Mouse (Mus musculus): ENCODE results near the gene Babam2.
"Not testable (repeated sequence)": the region's sequence is repeated elsewhere in the genome, so short reads cannot be mapped to it uniquely, and the experiment has no call there.

Gene Babam2

DNA sequence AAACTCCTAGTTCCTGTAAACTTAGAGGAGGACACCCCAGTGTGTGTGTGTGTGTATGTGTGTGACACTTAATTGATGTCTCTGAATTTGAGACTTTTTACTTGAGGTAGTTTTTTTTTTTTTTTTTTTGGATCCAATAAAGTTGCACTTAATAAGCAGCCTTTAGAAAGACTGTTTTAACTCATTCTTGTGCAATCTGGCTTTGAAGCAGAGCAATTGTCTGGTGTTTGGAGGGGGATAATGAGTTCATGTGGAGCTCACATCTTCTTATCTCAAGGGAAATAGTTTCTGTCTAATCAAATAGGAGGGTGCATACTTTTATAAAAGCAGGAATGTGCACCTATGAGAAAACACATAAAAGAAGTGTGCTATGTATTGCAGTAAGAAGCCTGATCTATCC is 142.5 kb downstream of the Babam2 start:
- DNase-seq = no peak

DNA sequence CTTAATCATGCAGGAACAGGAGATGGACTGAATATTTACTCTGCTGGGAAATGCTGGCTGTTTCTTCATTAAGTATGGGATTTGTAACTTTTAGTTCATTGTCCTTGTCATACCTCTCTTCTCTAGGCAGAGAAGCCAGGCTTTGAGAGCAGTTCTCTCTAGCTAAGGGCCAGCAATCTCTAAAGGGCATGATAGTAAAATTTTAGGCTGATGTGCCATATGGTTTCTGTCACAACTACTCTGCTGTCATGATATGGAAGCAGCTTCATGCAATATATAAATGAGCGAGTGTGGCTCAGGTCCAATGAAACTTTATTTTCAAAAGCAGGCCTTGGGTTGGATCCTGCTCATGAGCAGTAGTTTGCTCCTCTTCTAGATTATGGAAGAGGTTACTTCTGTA is 142.9 kb downstream of the Babam2 start:
- no peak for DNase-seq

DNA sequence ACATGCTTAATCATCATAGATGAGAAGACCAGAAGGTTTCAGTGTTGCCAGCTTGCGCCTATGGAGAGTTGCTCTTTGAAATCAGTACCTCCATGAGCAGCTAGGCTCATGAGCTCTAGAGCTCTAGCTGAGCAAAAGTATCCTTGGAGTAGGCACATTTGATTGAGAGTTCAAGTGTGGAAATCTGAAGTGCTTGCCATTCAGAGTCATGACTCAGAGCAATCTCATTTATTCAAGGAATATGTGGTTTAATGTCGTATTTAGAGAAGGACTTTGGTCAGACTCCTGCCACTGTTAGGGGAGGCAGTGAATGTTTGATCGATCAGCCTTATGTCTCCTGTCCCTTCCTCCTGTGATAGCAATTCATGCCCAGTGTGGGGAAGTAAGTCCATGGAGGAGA is 147.4 kb downstream of the Babam2 start:
- DNase-seq = no peak

DNA sequence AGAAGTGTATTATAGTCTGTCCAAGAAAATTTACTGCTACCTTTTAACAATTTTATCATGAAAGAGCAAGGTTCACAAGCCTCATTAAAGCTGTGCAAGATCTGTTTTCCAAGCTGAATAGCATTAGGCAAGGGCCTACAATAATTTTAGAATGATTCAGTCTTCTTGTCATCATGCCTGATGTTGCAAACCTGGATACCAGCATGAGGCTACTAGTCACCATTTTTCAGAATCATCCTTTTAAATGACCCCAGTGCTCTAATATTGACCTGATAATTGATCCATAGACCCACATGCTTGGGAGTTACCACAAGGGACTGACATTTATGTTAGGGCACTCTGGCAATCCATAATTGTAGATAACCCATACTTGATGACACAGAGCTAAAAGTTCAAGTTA is 149.5 kb downstream of the Babam2 start:
- no peak for DNase-seq

DNA sequence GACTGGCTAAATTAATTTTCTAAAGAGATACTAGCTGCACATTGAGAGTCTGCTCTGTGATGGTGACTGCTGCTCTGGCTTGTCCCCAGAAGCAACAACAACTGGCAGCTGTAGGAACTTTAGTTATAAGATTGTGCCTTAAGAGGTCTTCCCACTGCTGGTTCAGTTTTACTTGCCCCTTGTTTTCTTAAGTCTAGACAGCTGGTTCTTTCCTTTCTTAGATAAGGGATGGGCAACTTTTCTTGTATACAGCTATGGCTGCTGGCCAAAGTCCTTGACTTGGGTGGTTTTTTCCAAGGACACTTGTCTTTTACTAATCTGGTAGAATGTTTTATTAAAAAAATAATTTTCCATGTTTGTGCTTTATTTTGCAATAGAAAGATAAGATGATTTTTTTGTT is 151.5 kb downstream of the Babam2 start:
- no peak for DNase-seq

DNA sequence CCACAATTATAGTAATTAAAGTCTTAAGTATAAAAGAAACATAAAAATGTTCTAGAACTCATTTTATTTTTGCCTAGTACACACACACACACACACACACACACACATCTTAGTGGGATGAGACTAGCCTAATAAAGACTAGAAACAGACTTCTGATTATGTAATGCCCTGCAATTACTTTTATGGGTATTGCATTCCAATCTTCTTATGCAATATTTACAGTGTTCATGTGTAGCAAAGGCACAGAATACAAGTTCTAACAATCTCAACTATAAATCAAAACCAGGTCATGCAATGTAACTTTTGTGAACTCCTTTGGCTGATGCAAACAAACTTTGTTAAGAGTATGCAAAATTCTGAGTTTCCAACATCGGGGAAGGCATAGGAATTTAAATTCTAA is 155.3 kb downstream of the Babam2 start:
- no peak for DNase-seq

DNA sequence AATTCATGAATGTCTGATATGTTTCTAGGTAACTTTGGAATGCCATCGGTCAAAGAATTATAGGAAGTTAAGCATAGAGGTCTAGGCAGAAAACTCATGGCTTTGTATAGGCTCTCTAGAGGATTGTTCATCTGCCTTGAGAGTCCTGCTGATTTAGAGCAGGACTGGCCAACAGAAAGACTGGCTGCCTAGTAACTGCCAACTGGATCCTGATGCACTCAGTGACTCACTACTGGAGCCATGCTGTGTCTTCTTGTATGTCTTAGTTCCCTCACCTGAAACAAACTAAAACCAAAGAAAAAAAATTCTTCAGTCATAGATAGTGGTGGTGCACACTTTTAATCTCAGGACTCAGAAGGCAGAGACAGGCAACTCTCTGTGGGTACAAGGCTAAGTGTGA is 156.3 kb downstream of the Babam2 start:
- DNase-seq = no peak

DNA sequence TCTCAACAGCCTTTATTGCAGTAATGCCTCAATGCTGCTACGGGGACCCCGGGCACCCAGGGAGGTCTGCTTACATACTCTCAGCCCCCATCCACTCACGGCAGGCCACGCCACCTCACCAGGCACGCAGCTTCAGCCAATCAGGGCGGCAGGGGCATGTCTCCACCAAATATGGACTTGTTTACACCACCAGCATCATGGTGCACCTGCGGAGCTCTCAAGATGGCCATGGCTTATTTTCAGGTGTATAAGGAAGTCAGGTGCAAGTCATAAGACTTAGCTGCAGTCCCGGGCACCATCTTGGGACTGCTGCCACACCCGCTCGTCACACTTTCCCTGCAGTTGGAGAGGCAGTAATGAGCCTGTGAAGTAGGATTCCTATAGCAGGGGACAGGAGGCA is 161.4 kb downstream of the Babam2 start:
- DNase-seq = not testable (repeated sequence)

DNA sequence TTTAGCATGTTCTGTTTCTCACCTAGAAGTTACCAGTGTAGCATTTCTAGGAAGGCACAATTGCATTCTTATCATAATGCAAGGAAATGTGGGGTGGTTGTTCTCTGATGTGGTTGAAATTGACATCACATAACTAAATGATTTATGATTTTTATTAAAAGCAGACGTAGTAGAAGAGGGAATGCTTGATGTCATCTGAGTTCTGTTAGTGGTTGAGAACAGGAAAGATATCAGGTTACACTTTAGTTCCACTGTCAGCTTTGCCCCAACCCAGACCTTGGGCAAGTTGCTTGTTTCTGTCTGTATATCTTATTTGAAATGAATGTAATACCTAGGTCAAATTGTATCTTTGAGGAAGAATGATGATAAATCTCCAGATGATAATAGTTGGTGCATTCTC is 162.9 kb downstream of the Babam2 start:
- no peak for DNase-seq

DNA sequence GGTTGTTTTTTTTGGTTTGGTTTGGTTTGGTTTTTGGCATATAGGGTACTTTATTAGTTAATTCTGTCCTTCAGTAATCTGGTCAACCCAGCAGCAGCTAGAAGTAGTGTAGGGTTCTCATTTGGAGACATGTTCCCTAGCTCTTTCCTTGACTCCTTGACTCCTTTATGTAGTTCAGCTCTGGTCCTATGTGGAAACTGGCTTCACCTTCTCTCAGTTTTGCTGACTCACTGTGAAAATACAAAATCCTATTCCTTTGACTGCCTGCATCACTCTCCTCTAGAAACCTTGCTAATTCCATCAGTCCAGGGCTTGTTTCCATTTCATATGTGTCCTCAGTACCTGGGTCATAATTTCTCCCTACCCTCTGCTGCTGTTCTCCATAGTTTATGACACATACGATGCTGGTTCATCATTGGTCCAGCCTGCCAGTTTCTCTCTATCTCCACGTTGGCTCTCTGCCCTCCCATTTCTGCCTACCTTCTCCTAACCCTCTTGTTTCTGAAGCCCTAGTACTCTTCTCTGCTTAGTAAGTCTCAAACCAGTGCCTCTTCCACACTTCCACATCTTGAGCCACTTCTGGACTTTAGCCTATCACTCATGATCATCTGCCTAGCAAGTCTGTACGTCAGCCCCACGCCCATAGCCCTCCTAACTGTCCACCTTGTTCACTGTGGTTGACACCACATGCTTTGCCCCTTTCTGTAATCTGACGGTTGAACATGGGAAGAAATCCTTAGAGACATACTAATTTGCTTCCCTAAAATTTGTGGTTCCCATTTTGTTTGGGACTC is 163.5 kb downstream of the Babam2 start:
- no peak for DNase-seq

DNA sequence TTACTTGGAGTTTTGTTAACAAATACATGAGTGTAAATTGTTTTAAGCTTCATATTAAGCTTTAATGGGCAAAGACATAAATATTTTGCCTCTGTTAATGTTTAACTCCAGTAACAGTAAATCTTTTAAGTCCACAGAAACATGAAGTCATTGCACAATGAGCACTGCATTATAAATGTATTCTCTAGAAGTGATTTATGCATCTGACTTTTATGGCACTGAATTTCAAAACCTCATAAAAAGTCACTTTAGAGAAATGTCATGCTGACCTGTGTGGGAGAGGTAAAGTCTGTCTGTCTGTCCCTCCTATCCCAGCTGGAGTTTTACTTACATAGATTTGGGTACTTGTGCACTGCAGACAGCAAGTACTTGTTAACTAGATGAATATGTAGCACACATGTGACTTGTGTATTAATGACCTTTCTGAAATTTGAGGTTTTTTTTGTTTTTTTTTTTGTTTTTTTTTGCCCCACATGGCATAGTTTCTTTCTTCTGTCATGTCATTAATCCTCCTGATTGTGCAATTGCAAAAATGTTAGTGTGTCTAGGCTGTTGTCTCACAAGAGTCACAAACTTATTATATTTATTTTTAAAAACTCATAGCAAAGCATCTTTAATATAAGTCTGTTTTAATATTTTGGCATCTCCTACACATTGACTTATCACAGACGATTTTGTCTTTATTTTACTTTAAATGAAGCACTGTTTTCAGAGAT is 165.4 kb downstream of the Babam2 start:
- no peak for DNase-seq

DNA sequence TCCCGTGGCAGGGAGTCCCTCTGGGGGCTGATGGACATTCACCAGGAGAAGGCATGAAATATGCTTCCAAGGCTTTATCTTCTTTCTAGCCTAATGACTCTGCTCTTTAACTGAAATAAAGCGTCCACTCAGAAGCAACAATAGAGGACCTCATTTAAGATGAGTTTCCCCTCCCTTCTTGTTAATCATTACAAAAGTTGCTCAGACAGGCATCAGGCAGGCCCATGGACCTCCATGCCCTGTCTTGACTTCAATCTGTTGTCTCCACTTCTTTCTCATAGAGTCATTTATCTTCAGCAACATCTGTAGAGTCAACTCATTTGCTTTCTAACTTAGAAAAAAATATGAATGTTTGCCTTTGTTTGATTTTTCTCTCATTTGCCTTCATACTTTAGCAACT is 166.6 kb downstream of the Babam2 start:
- no peak for DNase-seq

DNA sequence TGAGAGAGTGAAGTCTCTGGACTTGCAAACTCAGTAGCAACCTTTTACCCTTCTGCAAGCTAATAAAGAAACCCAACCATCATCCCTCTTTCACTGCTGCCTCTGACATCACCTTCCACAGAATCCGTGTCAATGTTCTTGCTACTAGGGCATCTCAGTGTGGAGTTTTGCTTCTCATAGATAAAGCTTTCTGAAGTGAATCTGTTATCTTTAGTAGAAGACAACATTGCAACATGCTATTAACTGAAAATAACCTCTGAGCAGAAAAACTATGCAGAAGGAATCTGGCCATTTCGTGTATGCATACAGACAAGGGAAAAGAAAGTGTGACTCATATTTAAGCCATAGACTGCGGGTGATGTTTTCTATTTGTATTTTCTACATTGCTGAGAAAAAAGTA is 168.6 kb downstream of the Babam2 start:
- DNase-seq = no peak

DNA sequence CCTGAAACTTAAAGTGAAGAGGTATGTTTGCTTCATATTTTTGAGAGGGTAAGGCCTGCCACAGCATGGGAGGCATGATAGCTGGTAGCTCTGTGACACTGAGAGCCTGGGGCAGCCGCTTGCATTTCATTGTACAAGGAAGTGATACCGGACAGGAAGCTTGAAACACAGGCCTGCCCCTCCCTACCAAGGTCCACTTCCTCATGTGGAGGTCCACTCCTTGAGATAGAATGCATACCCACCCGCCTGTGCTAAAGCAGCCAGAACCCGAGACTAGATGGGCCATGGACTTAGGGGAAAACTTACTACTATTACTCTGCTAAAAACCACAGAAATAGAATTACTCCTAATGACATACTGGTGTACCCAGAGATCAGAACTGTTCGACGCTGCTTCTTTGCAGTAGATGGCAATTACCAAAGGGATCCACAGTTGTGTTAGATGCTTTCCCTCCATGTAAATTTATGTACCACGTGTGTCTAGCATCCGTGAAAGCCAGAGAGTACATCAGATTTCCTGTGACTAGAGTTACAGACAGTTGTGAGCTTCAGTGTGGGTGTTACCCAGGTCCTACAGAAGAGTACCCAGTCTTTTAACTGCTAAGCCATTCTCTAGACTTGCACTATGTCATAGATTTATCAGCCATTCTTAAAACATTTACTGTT is 173.5 kb downstream of the Babam2 start:
- DNase-seq = peak; percentile 38

DNA sequence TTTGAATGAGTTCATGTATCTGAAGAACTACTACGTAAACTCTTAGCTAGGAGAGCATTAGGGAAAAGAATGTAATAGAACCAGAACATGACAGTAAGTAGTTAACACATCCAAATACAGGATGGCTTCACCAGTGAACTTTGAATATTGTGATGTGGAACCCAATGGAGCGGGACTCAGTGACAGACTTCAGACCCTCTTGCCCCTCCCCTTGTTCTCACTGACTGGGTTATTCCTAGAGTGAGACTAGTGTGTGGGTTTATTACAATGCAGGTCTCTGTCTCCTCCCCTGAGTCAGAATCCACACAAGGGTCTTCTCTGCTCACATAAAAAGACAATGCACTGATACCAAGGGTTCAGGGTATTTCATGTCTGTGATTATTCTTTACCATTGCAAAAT is 175.8 kb downstream of the Babam2 start:
- DNase-seq = no peak

DNA sequence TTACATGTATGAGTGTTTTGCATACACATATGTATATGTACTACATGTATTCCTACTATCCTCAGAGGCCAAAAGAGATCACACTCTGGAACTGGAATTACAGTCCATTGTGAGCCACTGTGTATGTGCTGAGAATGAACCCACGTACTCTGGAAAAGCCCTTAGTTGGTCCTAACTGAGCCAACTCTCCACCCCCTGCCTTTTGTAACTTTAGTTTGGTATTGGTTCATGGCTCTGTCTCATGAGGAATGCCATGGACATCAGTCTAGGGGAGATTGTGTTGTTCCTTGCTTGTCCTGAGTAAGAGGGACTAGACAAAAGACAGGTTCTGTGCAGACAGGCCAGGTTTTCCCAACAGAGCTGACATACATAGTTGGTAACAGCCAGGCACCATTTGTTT is 177.1 kb downstream of the Babam2 start:
- DNase-seq = no peak

DNA sequence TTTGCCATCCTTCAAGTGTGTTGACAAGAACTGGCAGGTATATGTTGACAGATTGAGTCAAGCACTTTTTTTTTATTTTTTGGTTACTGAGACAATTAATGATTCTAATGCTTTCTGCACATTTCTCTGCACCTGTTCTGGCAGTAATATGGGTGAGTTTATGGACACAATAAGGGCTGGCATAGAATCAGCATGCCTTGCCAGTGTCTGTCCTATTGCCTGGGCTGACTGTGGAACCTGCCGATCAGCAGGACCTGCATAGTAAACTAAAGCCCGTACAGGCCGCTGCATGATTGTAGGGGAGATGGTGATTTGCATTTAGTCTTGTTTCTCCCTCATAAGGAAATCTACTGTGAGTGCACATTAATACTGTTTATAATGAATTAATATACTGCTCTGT is 178.0 kb downstream of the Babam2 start:
- DNase-seq = no peak

DNA sequence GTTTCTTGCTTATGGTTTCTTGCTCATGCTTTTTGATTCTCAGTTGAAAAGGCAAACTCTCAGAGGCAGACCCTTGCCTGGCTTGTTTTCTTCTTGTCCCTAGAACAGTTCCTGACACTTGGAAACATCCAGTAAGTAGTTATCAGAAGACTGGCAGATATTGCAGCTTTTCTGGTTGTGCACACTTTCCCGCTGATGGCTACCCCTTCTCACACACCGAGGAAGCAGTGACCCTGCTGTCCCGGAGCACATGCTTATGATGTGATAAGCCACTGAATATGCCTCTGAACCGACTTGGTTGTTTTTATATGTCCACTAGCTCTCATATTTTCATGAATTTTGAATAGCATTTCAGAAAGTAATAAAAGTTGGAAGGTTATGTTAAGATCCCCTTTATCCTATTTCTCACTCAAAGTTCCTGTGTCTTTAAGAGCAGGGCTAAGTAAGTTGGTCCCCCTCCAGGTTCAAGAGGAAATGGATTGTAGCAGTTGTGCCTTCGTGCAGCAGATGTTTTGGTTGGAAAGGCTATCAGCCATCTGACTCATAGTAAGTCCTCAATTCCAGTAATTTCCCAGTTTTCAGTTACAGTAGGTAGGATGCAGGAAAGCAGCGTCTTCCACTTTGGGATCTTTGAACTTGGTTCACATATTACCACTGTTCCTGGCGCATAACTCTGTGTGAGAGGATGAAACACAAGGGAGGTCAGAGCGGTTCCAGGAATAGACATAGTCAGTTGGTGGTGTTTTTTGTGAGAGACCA is 178.9 kb downstream of the Babam2 start:
- peak; percentile 9 for DNase-seq

DNA sequence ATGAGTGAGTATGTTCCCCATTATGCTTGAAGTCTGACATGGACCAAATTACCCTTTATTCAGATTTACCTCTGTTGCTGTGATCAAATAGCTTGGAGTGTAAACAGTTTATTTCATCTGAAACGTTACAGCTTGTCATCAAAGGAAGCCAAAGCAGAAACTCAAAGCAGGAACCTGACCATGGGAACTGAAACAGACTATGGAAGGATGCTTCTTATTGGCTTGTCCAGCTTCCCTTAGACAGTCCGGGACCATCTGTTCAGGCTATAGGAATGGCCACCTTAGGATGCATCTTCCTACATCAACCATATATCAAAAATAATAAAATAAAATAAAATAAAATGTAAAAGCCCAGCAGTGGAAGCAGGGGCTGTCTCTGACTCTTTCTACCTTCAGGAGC is 183.0 kb downstream of the Babam2 start:
- DNase-seq = no peak

DNA sequence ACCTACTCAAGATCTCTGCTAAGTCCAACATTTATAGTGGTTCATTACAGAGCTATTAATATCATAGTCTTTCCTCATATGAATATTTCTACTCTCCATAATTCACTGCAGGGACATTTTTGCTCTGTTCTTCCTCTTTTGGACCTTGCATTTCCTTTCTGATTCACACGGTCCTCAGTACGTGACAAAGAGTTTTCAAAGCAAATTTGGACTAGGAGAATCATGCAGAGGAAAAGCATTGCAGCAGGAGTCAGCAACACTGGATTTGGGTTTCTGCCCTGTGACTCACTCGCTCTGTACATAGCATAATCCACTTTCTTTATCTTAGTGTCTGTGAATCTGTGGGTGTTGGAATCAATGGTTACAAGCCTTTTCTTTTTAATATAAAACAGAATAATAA is 184.8 kb downstream of the Babam2 start:
- no peak for DNase-seq

DNA sequence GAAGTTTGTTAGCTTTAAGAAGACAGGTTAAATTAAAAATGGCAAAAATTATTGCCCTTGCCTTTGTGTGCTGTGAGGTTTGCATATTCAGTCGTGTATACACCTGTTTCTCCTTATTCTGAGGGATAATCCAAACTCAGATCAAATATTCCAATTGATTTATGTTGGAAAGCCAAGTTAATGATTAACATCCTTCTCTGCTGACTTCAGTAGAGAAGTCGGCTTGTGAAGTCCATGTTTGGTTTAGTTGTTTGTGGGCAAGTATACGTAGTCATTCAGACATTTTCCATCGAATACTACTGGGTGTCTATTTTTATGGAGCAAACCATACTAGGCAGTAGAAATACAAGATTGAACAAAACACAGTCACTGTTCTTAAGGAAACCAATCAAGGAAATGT is 187.5 kb downstream of the Babam2 start:
- no peak for DNase-seq

DNA sequence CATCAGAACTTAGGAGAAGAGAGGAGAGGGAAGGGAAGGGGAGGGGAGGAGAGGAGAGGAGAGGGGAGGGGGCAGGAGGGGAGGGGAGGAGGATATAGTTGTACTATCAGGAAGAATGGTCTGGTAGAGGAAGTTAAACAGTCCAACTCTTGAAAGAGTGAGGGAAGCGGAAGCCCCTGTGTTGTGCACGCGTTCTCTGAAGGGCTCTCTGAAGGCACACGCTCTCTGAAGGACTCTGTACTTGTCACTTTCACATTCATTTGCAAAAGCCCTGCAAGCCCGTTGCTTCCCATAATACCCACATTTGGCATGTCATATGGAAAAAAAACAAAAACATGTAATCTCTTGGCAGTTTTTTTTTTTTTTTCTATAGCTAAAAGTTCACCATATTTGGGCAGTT is 190.1 kb downstream of the Babam2 start:
- DNase-seq = no peak

DNA sequence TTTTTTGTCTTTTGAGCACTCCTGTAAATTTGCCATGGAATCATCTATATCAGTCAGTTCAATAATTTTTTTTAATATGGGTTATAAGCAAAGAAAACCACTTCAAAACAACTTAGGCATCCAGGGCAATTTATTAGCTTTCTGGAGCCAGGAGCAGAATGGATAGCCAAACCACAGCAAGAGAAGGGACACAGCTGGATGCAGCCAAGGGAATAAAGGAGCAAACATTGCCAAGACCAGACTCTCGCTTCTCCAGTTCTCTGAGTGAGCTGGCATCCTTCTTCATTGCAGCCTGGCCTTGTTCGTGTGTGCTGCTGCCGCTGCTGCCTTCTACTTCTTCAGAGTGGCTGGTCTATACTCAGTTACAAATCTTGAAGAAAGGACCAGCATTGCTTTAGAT is 190.9 kb downstream of the Babam2 start:
- DNase-seq = no peak
